Mouse (Mus musculus): ENCODE measurements around the gene Rfx4.

- TF ChIP-seq POLR2A (IDR thresholded peaks at IDR 0.05; ENCODE audit: insufficient read depth, low read depth, low read length) (no peak), CTCF (IDR thresholded peaks at IDR 0.05) (no peak), EP300 (IDR thresholded peaks at IDR 0.05; ENCODE audit: insufficient read depth, low read depth, low read length) (no peak)
Measured at GRCm38 (mm10) chr10:84908006-84908405, 152.1 kb downstream of the Rfx4 start.

All from heart, adult 2 months (tissue).